Mouse (Mus musculus) embryonic facial prominence, embryonic 10.5 days (tissue): ENCODE data around the gene Dkk3. TPM values are rescaled to one million over a fixed set of nuclear protein-coding genes. Genes with fewer than 3 reads are reported as not detected.

ENCODE experiments used
- DNase-seq: peaks from one replicate; pipeline ENCODE4 v3.0.0-alpha.2; 2017; ENCODE audit warnings: low spot score
- H3K27ac ChIP-seq: fragments of 300-500 bp; sonication (generic); replicated peaks from 2 replicates; pipeline ENCODE4 v1.5.1; 2016; ENCODE audit warnings: mild to moderate bottlenecking
- H3K27me3 ChIP-seq: fragments of 300-500 bp; sonication (generic); replicated peaks from 2 replicates; pipeline ENCODE4 v1.6.1; 2016; ENCODE audit warnings: low read depth, mild to moderate bottlenecking; ENCODE audit not compliant: poor library complexity, severe bottlenecking
- H3K36me3 ChIP-seq: fragments of 300-500 bp; sonication (generic); replicated peaks from 2 replicates; pipeline ENCODE4 v1.6.1; 2016; ENCODE audit warnings: mild to moderate bottlenecking, moderate library complexity
- H3K4me1 ChIP-seq: fragments of 300-500 bp; sonication (generic); 2 replicates; pipeline ENCODE4 v1.6.1; 2016
- H3K4me3 ChIP-seq: fragments of 300-500 bp; sonication (generic); 2 replicates; pipeline ENCODE4 v1.5.1; 2016; ENCODE audit warnings: mild to moderate bottlenecking, moderate library complexity
- H3K9me3 ChIP-seq: fragments of 300-500 bp; sonication (generic); 2 replicates; pipeline ENCODE4 v1.6.1; 2016; ENCODE audit warnings: mild to moderate bottlenecking
- WGBS: fragments of 180-500 bp; shearing (Covaris S2); methylation state at CpG from one replicate; pipeline ENCODE4 v1.1.7; 2016; 5-methylcytosine and 5-hydroxymethylcytosine counted together
- polyA plus RNA-seq: library from polyadenylated mRNA; unstranded; fragments of >200 nt; fragmentation: Nextera tagmentation; extraction: Ambion mirVana; gene quantifications from 2 replicates; pipeline ENCODE4 v1.2.1, GENCODE M21; 2016

Gene Dkk3
- polyA plus RNA-seq, 1 experiment from 2014 or later: 15.2 TPM

DNA sequence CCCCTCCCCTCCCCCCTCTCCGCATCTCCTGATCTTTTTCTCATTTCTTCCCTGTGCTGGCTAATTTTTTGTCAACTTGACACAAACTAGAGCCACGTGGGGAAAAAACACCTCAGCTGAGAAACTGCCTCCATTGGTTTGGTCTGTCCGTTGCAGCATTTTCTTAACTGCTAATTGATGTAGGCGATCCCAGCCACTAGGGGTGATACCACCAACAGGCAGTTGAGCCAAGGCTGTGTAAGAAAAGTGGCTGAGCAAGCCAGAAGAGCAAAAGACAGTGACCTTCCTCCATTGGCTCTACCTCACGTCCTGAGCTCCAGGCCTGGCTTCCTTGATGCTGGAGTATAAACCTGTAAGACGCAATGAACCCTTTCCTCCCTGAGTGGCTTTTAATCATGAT is 978 bp upstream of the Dkk3 start:
- DNase-seq: no peak
- H3K36me3 ChIP-seq: no peaks in the 10 kb centered on the region
- H3K9me3 ChIP-seq: no peaks in the 10 kb centered on the region
- peaks cover 43% of the 10 kb centered on the region for H3K27me3 ChIP-seq
- H3K27ac ChIP-seq: no peak overlapping the region
- peaks cover 37% of the 10 kb centered on the region for H3K4me1 ChIP-seq
- no peak overlapping the region for H3K4me3 ChIP-seq
- 25% methylated on average over 5 of the region's 6 CpGs for WGBS

DNA sequence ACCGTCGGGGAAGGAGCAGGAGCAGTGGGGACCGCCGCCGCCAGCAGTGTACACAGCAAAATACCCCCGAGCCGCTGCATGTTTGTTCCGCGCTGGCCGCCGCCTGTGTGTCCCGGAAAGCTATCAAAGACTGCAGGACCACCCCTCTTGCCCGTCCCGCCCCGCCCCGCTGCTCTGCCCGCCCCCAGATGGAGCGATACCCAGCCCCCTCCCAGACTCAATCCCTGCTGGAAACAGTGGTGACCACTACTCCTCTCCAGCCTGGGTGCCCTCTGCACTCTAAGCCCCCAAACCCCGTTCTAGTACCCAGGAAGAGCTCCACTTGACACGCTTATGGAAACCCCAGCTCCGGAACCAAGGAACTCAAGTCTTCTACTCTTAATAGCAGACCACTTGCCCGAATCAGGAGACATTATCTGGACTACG is 528 bp downstream of the Dkk3 start:
- WGBS: under 1% methylated on average over 23 of the region's 23 CpGs
- H3K9me3 ChIP-seq: no peaks in the 10 kb centered on the region
- H3K36me3 ChIP-seq: no peaks in the 10 kb centered on the region
- peaks cover 45% of the 10 kb centered on the region for H3K4me1 ChIP-seq
- peak overlapping the region; percentile 81 for H3K27ac ChIP-seq
- peak; percentile 80 for DNase-seq
- H3K27me3 ChIP-seq: peaks cover 43% of the 10 kb centered on the region
- peak overlapping the region; percentile 65 for H3K4me3 ChIP-seq

DNA sequence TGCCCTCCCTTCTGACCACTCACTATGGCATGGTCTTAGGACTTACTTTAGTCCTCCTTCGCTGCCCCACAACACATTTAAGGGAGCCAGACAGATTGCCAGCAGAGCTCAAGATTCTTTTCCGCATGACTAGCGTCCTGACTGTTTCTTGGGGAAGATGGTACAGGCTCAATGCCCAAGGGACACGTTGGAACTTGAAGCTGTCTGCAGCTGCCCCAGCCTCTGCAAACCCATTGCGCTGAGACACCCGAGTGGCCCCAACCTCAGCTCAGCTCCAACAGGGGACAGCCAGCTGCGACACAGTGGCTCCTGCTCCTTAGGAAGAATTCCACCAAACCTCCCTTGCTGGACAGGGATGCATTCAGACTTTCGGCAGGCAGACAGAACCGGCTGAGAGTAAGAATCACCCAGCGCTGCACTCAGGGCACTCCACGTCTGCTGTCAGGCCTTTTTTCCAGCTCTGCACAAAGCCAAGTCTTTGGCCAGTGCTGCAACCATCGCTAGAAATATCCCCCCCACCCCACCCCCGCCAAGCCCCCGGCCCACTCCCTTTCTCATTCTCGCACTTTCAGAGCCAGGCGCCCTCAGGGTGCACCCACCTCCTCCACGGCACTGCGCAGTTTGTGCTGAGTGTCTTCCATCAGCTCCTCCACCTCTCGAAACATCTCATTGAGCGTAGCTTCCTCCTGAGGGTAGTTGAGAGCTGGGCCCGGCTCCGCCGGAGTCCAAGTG is 1.1 kb downstream of the Dkk3 start:
- H3K36me3 ChIP-seq: 0 out of 2 replicates have a peak, but pooled peaks cover 2% of the 10 kb centered on the region
- no peaks in the 10 kb centered on the region for H3K9me3 ChIP-seq
- DNase-seq: no peak
- H3K4me1 ChIP-seq: peaks cover 48% of the 10 kb centered on the region
- H3K27ac ChIP-seq: peak overlapping the region; percentile 81
- WGBS: 9% methylated on average over 23 of the region's 23 CpGs
- H3K4me3 ChIP-seq: peak overlapping the region; percentile 65
- H3K27me3 ChIP-seq: peaks cover 46% of the 10 kb centered on the region

DNA sequence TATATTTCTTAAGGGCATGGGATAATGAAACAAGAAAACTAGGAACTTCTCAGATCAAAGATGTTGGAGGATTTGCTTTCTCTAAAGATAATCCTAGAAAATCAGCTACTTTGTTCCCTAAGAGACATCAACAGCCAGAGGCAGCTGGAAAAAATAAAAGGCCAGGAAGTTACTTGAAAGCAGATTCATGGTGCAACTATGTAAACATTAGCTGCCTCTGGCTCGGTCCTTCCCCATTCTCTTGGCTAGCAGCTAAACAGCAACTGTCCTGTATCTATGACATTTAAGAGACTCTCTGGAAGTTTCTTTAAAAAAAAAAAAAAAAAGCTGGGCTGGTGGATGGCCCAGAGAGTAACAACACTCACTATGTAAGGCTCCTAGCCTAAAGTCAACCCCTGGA is 3.7 kb downstream of the Dkk3 start:
- Histone ChIP-seq H3K4me3 (no peak overlapping the region), H3K36me3 (peaks cover 4% of the 10 kb centered on the region; the same call in 1 of the 2 replicates), H3K4me1 (peaks cover 48% of the 10 kb centered on the region), H3K27ac (no peak overlapping the region), H3K9me3 (no peaks in the 10 kb centered on the region), H3K27me3 (peaks cover 39% of the 10 kb centered on the region)
- DNase-seq: no peak
- 16% methylated on average over 1 of the region's 1 CpGs for WGBS

DNA sequence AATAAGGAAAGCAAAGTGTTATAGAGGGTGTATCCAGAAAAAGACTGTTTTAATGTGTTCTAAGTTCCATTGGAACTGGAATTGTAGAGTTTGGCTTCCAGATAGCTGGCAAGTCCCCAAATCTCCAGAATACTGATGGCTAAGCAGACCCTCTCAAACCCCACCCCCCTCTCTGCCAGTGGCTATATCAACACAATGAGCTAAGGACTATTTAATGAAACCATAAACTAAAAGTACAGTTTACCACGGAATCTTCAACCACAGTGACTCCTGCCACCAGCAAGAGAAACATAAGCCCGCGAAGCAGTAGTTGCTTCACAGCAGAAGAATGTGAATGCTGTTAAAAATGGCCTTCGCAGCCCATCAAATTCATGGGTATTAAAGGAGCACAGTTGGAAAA is 4.4 kb downstream of the Dkk3 start:
- DNase-seq: no peak
- peaks cover 7% of the 10 kb centered on the region; the same call in 1 of the 2 replicates for H3K36me3 ChIP-seq
- no peak overlapping the region for H3K27ac ChIP-seq
- H3K4me3 ChIP-seq: no peak overlapping the region
- H3K4me1 ChIP-seq: peaks cover 48% of the 10 kb centered on the region
- peaks cover 32% of the 10 kb centered on the region for H3K27me3 ChIP-seq
- 88% methylated on average over 4 of the region's 4 CpGs for WGBS
- H3K9me3 ChIP-seq: no peaks in the 10 kb centered on the region

DNA sequence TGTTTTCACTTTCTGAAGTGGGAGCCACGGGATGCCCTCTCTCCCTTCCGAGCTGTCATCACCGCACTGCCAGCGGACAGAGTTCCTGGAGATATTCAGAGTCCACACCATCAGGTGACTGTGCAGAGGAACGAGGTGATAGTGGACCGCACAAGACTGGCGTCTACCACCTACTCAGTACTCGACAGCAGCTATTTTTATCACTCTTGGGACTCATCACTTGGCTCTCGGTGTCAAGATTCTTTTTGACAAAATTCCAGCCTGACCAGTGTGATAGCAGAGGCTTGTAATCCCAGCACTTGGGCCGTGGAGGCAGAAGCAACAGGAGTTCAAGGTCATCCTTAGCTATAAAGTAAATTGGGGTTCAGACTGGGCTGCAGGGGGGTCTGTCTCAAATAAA is 9.7 kb downstream of the Dkk3 start:
- Histone ChIP-seq H3K36me3 (peaks cover 7% of the 10 kb centered on the region; the same call in 1 of the 2 replicates), H3K27me3 (0 out of 2 replicates have a peak, but pooled peaks cover 3% of the 10 kb centered on the region), H3K4me3 (no peak overlapping the region), H3K27ac (no peak overlapping the region), H3K9me3 (no peaks in the 10 kb centered on the region), H3K4me1 (peaks cover 24% of the 10 kb centered on the region)
- no peak for DNase-seq
- WGBS: 89% methylated on average over 10 of the region's 10 CpGs

DNA sequence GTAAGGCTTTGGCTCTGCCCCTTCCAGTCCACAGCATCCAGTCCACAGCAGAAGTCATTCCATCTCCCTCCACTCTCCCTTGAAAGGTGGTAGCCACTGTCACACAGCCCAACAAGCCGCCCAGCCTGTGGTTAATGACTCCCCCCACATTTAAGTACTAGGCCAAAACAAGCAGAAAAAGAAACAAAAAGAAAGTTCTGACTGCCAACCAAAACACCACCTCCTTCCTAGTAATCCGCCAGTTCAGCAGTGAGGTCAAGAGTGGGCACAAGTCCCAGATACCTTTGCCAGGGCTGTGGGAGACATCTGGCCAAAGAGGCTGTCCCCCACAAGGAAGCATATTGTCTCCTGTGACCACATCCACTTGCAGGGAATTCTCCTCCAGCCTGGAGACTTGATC is 10.9 kb downstream of the Dkk3 start:
- peaks cover 28% of the 10 kb centered on the region for H3K4me1 ChIP-seq
- H3K4me3 ChIP-seq: no peak overlapping the region
- H3K27ac ChIP-seq: no peak overlapping the region
- no peaks in the 10 kb centered on the region for H3K9me3 ChIP-seq
- WGBS: 84% methylated on average over 2 of the region's 2 CpGs
- H3K27me3 ChIP-seq: 0 out of 2 replicates have a peak, but pooled peaks cover 3% of the 10 kb centered on the region
- H3K36me3 ChIP-seq: peaks cover 7% of the 10 kb centered on the region; the same call in 1 of the 2 replicates
- DNase-seq: no peak

DNA sequence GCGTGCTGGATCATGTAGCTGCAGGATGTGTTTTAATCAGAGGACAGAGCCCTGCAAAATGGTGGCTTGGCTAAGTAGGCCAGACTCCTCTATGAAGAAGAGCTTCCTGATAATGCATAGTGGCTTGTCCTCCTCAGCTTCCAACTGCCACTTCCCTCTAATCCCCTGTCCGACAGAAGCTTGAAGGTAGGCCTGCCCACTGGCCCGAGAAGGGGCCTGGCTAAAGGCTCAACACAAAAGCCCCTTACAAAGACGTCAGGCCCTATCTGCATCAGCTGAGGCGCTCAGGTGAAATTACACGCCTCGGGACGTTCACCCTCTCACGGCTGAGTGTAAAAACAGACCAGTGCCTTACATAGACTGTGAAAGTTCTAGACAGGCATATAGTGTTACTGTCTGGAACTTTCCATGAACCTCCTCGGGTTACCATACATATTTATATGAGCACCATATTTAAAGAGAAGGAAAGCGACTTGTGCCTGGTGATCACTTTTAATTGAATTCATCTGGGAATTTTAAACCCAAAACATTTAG is 14.1 kb downstream of the Dkk3 start:
- Histone ChIP-seq H3K9me3 (no peaks in the 10 kb centered on the region), H3K4me1 (peaks cover 35% of the 10 kb centered on the region), H3K36me3 (no peaks in the 10 kb centered on the region), H3K4me3 (no peak overlapping the region), H3K27ac (peak overlapping the region; percentile 74), H3K27me3 (no peaks in the 10 kb centered on the region)
- peak; percentile 56 for DNase-seq
- WGBS: 41% methylated on average over 11 of the region's 11 CpGs

DNA sequence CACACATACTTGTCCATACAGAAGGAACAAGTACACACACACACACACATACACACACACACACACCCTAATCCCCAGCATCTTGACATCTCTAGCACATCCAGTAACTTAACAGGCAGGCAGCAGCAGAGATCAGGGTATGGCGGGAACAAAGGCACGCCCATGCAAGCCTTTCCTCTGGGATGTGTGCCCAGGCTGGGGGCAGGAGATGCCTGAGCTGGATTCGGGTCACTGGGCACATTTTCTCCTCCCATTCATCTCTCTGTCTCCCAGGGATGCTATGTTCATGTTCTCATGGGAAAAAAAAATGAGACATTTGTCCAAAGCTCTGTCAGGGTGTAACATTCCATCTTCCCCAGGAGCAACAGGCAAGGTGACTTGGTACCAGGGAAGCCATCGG is 14.9 kb downstream of the Dkk3 start:
- Histone ChIP-seq H3K27me3 (no peaks in the 10 kb centered on the region), H3K9me3 (no peaks in the 10 kb centered on the region), H3K27ac (peak overlapping the region; percentile 74), H3K4me3 (no peak overlapping the region), H3K36me3 (no peaks in the 10 kb centered on the region), H3K4me1 (peaks cover 35% of the 10 kb centered on the region)
- DNase-seq: no peak
- WGBS: 76% methylated on average over 4 of the region's 4 CpGs

DNA sequence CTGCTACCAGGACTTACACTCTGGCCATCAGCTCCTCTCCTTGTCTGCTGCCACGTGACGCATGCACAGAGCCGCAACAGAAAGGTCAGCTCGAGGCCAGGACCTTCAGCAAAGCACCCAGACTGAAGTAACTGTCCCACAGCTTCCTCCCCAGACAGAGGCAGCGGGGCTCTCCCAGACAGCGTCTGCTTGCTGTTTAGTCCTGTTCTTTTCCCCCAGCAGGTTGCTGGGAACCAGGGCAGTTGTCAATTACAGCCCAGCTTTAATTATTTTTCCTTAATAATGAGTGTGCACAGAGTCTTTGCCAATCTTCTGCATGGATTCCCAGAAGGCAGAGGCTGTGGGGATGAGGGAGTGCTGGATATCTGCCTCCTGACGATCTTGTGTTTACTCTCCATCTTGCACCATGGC is 15.8 kb downstream of the Dkk3 start:
- H3K4me1 ChIP-seq: peaks cover 43% of the 10 kb centered on the region
- peak overlapping the region; percentile 74 for H3K27ac ChIP-seq
- 41% methylated on average over 7 of the region's 7 CpGs for WGBS

DNA sequence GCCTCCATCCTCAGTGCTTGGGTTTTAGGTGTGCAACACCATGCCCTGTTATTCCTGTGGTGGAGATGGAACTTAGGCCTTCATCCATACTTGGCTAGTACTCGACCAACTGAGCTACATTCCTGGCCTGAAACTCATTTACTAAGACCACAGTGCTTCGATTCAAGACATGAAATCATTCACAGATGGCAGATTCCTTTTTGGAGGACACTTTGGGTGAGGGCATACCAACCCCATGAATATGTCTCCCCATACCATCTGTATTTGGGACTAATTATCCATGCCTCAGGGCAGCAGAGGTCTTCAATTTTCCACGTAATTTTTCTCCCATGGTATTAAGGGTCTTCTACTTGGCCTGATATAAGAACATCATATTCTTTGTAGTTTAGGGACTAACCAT is 16.2 kb downstream of the Dkk3 start:
- Histone ChIP-seq H3K4me1 (peaks cover 43% of the 10 kb centered on the region), H3K27ac (peak overlapping the region; percentile 63), H3K36me3 (no peaks in the 10 kb centered on the region), H3K9me3 (no peaks in the 10 kb centered on the region), H3K4me3 (no peak overlapping the region), H3K27me3 (no peaks in the 10 kb centered on the region)
- 44% methylated on average over 3 of the region's 3 CpGs for WGBS
- DNase-seq: no peak

More for the DNA sequence above, 15.8 kb downstream of the Dkk3 start:
- Histone ChIP-seq H3K27me3 (no peaks in the 10 kb centered on the region), H3K4me3 (no peak overlapping the region), H3K36me3 (no peaks in the 10 kb centered on the region), H3K9me3 (no peaks in the 10 kb centered on the region)
- DNase-seq: peak; percentile 50

DNA sequence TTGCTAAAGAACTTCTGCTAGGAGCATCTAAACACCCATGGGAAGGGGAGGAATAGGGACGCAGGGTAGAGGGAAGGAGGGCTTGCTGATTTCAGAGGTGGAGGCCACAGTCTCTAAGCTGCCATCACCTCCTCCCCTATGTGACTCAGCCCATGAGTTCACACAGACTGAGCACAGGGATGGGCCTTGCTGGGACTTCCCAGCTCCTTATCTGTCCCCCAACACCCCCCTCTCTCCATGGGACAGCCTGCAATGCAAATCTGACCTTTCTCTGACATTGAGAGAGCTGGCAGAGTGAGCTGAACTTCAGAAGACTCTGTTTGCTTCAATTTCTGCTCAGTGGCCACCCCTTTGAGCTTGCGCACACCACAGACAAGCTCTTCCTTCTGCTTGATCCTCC is 18.1 kb downstream of the Dkk3 start:
- H3K27ac ChIP-seq: no peak overlapping the region
- no peaks in the 10 kb centered on the region for H3K36me3 ChIP-seq
- H3K4me1 ChIP-seq: peaks cover 41% of the 10 kb centered on the region
- DNase-seq: no peak
- no peaks in the 10 kb centered on the region for H3K27me3 ChIP-seq
- no peak overlapping the region for H3K4me3 ChIP-seq
- no peaks in the 10 kb centered on the region for H3K9me3 ChIP-seq
- WGBS: 94% methylated on average over 2 of the region's 2 CpGs
